Mouse (Mus musculus): Measurements from ENCODE around the gene Tfip11. TPM values are rescaled to one million over a fixed set of nuclear protein-coding genes. Genes with fewer than 3 reads are reported as not detected.

Gene Tfip11
- total and polyA plus RNA-seq, 3 experiments = 8.8 to 28.6 (median 23.8) TPM

GRCm38 (mm10) chr5:112287652-112288051, 38.5 kb upstream of the Tfip11 start:
- Histone ChIP-seq H3K36me3 (replicated peaks in 1 of 2; ENCODE audit: control insufficient read depth in 1 of 2, insufficient read depth in 1 of 2, low read length in 1 of 2) (peaks cover 0 to 22% of the 10 kb centered on the region in 2 experiments), H3K9me3 (replicated peaks; ENCODE audit: low read length) (no peaks in the 10 kb centered on the region), H3K27ac (ENCODE audit: insufficient read depth, low read depth) (no peak overlapping the region), H3K4me3 (replicated peaks in 1 of 3; ENCODE audit: low read depth in 2 of 3, low read length in 2 of 3, poor library complexity in 1 of 3) (no peak overlapping the region), H3K79me2 (replicated peaks; ENCODE audit: control insufficient read depth, extremely low read depth, insufficient read depth, poor library complexity, severe bottlenecking) (no peaks in the 10 kb centered on the region), H3K9ac (ENCODE audit: insufficient read depth, low read depth) (no peak overlapping the region), H3K4me1 (ENCODE audit: control insufficient read depth in 1 of 2, insufficient read depth in 2 of 2) (peaks cover 25 to 74% of the 10 kb centered on the region in 2 experiments), H3K27me3 (replicated peaks) (no peaks in the 10 kb centered on the region), H3K4me2 (ENCODE audit: insufficient read depth, low read depth, poor library complexity, severe bottlenecking) (no peak overlapping the region)
- no peak for TF ChIP-seq BHLHE40 (IDR thresholded peaks at IDR 0.05; ENCODE audit: low read depth, low read length)
- in situ Hi-C loops (cut with MboI; ENCODE audit: low pct_ligation_motif_present, low pct_unique_long_range_greater_than_20kb, low sequenced_read_pairs) (no loop called here), dilution Hi-C loops (cut with MboI; ENCODE audit: extremely low pct_ligation_motif_present, extremely low pct_unique_long_range_greater_than_20kb, low sequenced_read_pairs) (no loop called here)
- DNase-seq (ENCODE audit: extremely low read depth) = no peak

- no peak overlapping the region for H3K27ac ChIP-seq (ENCODE audit: insufficient read depth, low read depth)
- H3K4me2 ChIP-seq (ENCODE audit: insufficient read depth, low read depth, poor library complexity, severe bottlenecking) = no peak overlapping the region
- H3K4me3 ChIP-seq (replicated peaks in 1 of 3; ENCODE audit: low read depth in 2 of 3, low read length in 2 of 3, poor library complexity in 1 of 3) = no peak overlapping the region
- H3K4me1 ChIP-seq (ENCODE audit: control insufficient read depth in 1 of 2, insufficient read depth in 2 of 2) = peaks cover 22 to 66% of the 10 kb centered on the region in 2 experiments
- TF ChIP-seq USF2 (conservative IDR thresholded peaks at IDR 0.05; ENCODE audit: low read depth, low read length) (no peak), SIN3A (IDR thresholded peaks at IDR 0.05; ENCODE audit: low read length) (no peak), KAT2A (IDR thresholded peaks at IDR 0.05; ENCODE audit: insufficient replicate concordance, low read length) (no peak), CTCF (conservative IDR thresholded peaks at IDR 0.05 in 1 of 2, IDR thresholded peaks at IDR 0.05 in 1 of 2; ENCODE audit: low read depth in 2 of 2, low read length in 2 of 2) (no peak), ZNF384 (IDR thresholded peaks at IDR 0.05; ENCODE audit: low read depth, low read length) (no peak), EP300 (IDR thresholded peaks at IDR 0.05; ENCODE audit: low read length) (no peak), MEF2A (IDR thresholded peaks at IDR 0.05; ENCODE audit: borderline replicate concordance, low read depth, low read length) (no peak), TBP (conservative IDR thresholded peaks at IDR 0.05; ENCODE audit: low read depth, low read length) (no peak), GABPA (IDR thresholded peaks at IDR 0.05; ENCODE audit: insufficient replicate concordance, low read depth, low read length) (no peak), ZKSCAN1 (IDR thresholded peaks at IDR 0.05; ENCODE audit: borderline replicate concordance, low read depth, low read length) (no peak), SMC3 (IDR thresholded peaks at IDR 0.05; ENCODE audit: low read depth, low read length) (no peak), NRF1 (IDR thresholded peaks at IDR 0.05; ENCODE audit: low read depth, low read length) (no peak), ETS1 (conservative IDR thresholded peaks at IDR 0.05; ENCODE audit: low read depth, low read length) (no peak), JUN (IDR thresholded peaks at IDR 0.05; ENCODE audit: insufficient read depth, low read depth, low read length) (no peak), USF1 (IDR thresholded peaks at IDR 0.05; ENCODE audit: low read depth, low read length) (no peak), MAFK (IDR thresholded peaks at IDR 0.05; ENCODE audit: insufficient replicate concordance, low read length) (no peak), BHLHE40 (IDR thresholded peaks at IDR 0.05; ENCODE audit: low read depth, low read length) (no peak)
- H3K36me3 ChIP-seq (replicated peaks in 1 of 2; ENCODE audit: control insufficient read depth in 1 of 2, insufficient read depth in 1 of 2, low read length in 1 of 2) = peaks cover 0 to 22% of the 10 kb centered on the region in 2 experiments
- no peaks in the 10 kb centered on the region for H3K79me2 ChIP-seq (replicated peaks; ENCODE audit: control insufficient read depth, extremely low read depth, insufficient read depth, poor library complexity, severe bottlenecking)
- no peak overlapping the region for H3K9ac ChIP-seq (ENCODE audit: insufficient read depth, low read depth)
- H3K9me3 ChIP-seq (replicated peaks; ENCODE audit: low read length) = no peaks in the 10 kb centered on the region
- in situ Hi-C loops (cut with MboI; ENCODE audit: low pct_ligation_motif_present, low pct_unique_long_range_greater_than_20kb, low sequenced_read_pairs) (no loop called here), dilution Hi-C loops (cut with MboI; ENCODE audit: extremely low pct_ligation_motif_present, extremely low pct_unique_long_range_greater_than_20kb, low sequenced_read_pairs) (no loop called here)
- DNase-seq (ENCODE audit: extremely low read depth) = no peak
- H3K27me3 ChIP-seq (replicated peaks) = no peaks in the 10 kb centered on the region
Measured at GRCm38 (mm10) chr5:112288193-112289141, 37.7 kb upstream of the Tfip11 start.

All from CH12.LX (cell line).